Mouse (Mus musculus) thymus, adult 2 months (tissue): ENCODE measurements around the gene Mthfs. TPM values are rescaled to one million over a fixed set of nuclear protein-coding genes. Genes with fewer than 3 reads are reported as not detected.

Experiments
- DNase-seq: peaks from one replicate; pipeline ENCODE4 v3.0.0; 2021
- H3K27ac ChIP-seq: fragments of 200-500 bp; 2 replicates; pipeline ENCODE4 v1.5.1; 2012; ENCODE audit warnings: low read length, control low read depth; ENCODE audit not compliant: control insufficient read depth, insufficient read depth
- H3K27me3 ChIP-seq: fragments of 200-500 bp; 2 replicates; pipeline ENCODE4 v1.6.1; 2012; ENCODE audit warnings: mild to moderate bottlenecking, low read length, moderate library complexity, mixed read lengths; ENCODE audit not compliant: control insufficient read depth, insufficient read depth
- H3K36me3 ChIP-seq: fragments of 200-500 bp; 2 replicates; pipeline ENCODE4 v1.6.1; 2012; ENCODE audit warnings: mild to moderate bottlenecking, low read length, moderate library complexity; ENCODE audit not compliant: control insufficient read depth, insufficient read depth
- H3K4me1 ChIP-seq: fragments of 200-500 bp; replicated peaks from 2 replicates; pipeline ENCODE4 v1.6.1; 2012; ENCODE audit warnings: low read length; ENCODE audit not compliant: control insufficient read depth, insufficient read depth
- H3K4me3 ChIP-seq: fragments of 200-500 bp; 2 replicates; pipeline ENCODE4 v1.5.1; 2012; ENCODE audit warnings: mild to moderate bottlenecking, low read length, control low read depth, moderate library complexity; ENCODE audit not compliant: control insufficient read depth, insufficient read depth
- CTCF ChIP-seq: fragments of 200-500 bp; IDR thresholded peaks from 2 replicates; pipeline ENCODE4 v1.5.1; 2012; ENCODE audit warnings: mild to moderate bottlenecking, control low read depth, low read length, moderate library complexity, borderline replicate concordance; ENCODE audit not compliant: control insufficient read depth, poor library complexity, insufficient read depth; ENCODE audit errors: extremely low read depth
- POLR2A ChIP-seq: fragments of 200-500 bp; IDR thresholded peaks from 2 replicates; pipeline ENCODE4 v1.6.1; 2012; ENCODE audit warnings: mild to moderate bottlenecking, low read length, control low read depth, moderate library complexity; ENCODE audit not compliant: control insufficient read depth, poor library complexity, insufficient read depth; ENCODE audit errors: extremely low read depth
- WGBS: fragments of 180-500 bp; shearing (Covaris S2); methylation state at CpG from one replicate; pipeline ENCODE4 v1.1.7; 2018; 5-methylcytosine and 5-hydroxymethylcytosine counted together
- polyA plus RNA-seq: library from polyadenylated mRNA; depleted of rRNA; stranded (reverse); fragments of >200 nt; gene quantifications from 2 replicates; pipeline ENCODE4 v1.2.3, GENCODE M21; 2012

The Mthfs gene
- polyA plus RNA-seq, 1 experiment = 7.8 TPM

GRCm38 (mm10) chr9:89270376-89270775, 59.9 kb downstream of the Mthfs start:
- no peaks in the 10 kb centered on the region for H3K36me3 ChIP-seq

GRCm38 (mm10) chr9:89273766-89274165, 63.3 kb downstream of the Mthfs start:
- H3K36me3 ChIP-seq = no peaks in the 10 kb centered on the region
- DNase-seq = no peak

More at GRCm38 (mm10) chr9:89270376-89270775, 59.9 kb downstream of the Mthfs start:
- Histone ChIP-seq H3K4me3 (no peak overlapping the region), H3K27ac (no peak overlapping the region), H3K4me1 (no peaks in the 10 kb centered on the region), H3K27me3 (no peaks in the 10 kb centered on the region)
- no peak for TF ChIP-seq POLR2A
- TF ChIP-seq CTCF = no peak
- no peak for DNase-seq
- 84% methylated on average over 2 of the region's 2 CpGs for WGBS

GRCm38 (mm10) chr9:89278207-89278606, 67.7 kb downstream of the Mthfs start:
- TF ChIP-seq CTCF (no peak), POLR2A (no peak)
- H3K4me3 ChIP-seq = no peak overlapping the region
- 97% methylated on average over 8 of the region's 8 CpGs for WGBS
- H3K27me3 ChIP-seq = no peaks in the 10 kb centered on the region
- H3K27ac ChIP-seq = no peak overlapping the region
- H3K4me1 ChIP-seq = no peaks in the 10 kb centered on the region
- no peaks in the 10 kb centered on the region for H3K36me3 ChIP-seq
- DNase-seq = no peak

More at GRCm38 (mm10) chr9:89273766-89274165, 63.3 kb downstream of the Mthfs start:
- TF ChIP-seq POLR2A (no peak), CTCF (no peak)
- Histone ChIP-seq H3K4me1 (no peaks in the 10 kb centered on the region), H3K27me3 (no peaks in the 10 kb centered on the region), H3K4me3 (no peak overlapping the region), H3K27ac (no peak overlapping the region)
- WGBS = 92% methylated on average over 7 of the region's 7 CpGs

GRCm38 (mm10) chr9:89282374-89283068, 72.0 kb downstream of the Mthfs start:
- 99% methylated on average over 2 of the region's 2 CpGs for WGBS

GRCm38 (mm10) chr9:89288037-89288436, 77.6 kb downstream of the Mthfs start:
- H3K4me3 ChIP-seq = no peak overlapping the region
- no peaks in the 10 kb centered on the region for H3K4me1 ChIP-seq
- WGBS = 87% methylated on average over 2 of the region's 2 CpGs
- no peak for DNase-seq
- TF ChIP-seq CTCF = no peak
- H3K36me3 ChIP-seq = no peaks in the 10 kb centered on the region
- H3K27ac ChIP-seq = no peak overlapping the region
- no peaks in the 10 kb centered on the region for H3K27me3 ChIP-seq

More at GRCm38 (mm10) chr9:89282374-89283068, 72.0 kb downstream of the Mthfs start:
- DNase-seq = no peak
- no peaks in the 10 kb centered on the region for H3K36me3 ChIP-seq
- H3K4me3 ChIP-seq = no peak overlapping the region
- no peaks in the 10 kb centered on the region for H3K4me1 ChIP-seq
- no peaks in the 10 kb centered on the region for H3K27me3 ChIP-seq
- no peak for TF ChIP-seq CTCF
- H3K27ac ChIP-seq = no peak overlapping the region

GRCm38 (mm10) chr9:89293364-89293763, 82.9 kb downstream of the Mthfs start:
- no peaks in the 10 kb centered on the region for H3K27me3 ChIP-seq
- no peak overlapping the region for H3K4me3 ChIP-seq
- no peaks in the 10 kb centered on the region for H3K36me3 ChIP-seq
- no peaks in the 10 kb centered on the region for H3K4me1 ChIP-seq
- no peak for DNase-seq
- TF ChIP-seq POLR2A = no peak
- no peak for TF ChIP-seq CTCF
- WGBS = 73% methylated on average over 3 of the region's 3 CpGs
- no peak overlapping the region for H3K27ac ChIP-seq

GRCm38 (mm10) chr9:89294121-89294520, 83.6 kb downstream of the Mthfs start:
- no peak for DNase-seq
- H3K27me3 ChIP-seq = no peaks in the 10 kb centered on the region

More at GRCm38 (mm10) chr9:89294121-89294520, 83.6 kb downstream of the Mthfs start:
- Histone ChIP-seq H3K4me1 (no peaks in the 10 kb centered on the region), H3K27ac (no peak overlapping the region), H3K4me3 (no peak overlapping the region), H3K36me3 (no peaks in the 10 kb centered on the region)
- WGBS = 85% methylated on average over 3 of the region's 3 CpGs
- TF ChIP-seq CTCF = no peak
- no peak for TF ChIP-seq POLR2A
